Mouse (Mus musculus) heart, postnatal 0 days (tissue): ENCODE results near the gene Dclk3.

Source experiments
- CTCF ChIP-seq: IDR thresholded peaks from 2 replicates; pipeline ENCODE4 v1.5.1; 2016; ENCODE audit warnings: antibody characterized with exemption, control low read depth, low read depth
- EP300 ChIP-seq: IDR thresholded peaks from 2 replicates; pipeline ENCODE4 v1.6.1; 2016; ENCODE audit warnings: antibody characterized with exemption, low read depth

GRCm38 (mm10) chr9:111398059-111398458 is 40.8 kb upstream of the Dclk3 start:
- TF ChIP-seq CTCF, result no peak
- TF ChIP-seq EP300, result no peak
